Mouse (Mus musculus): Measurements from ENCODE around the gene Bcdin3d. TPM values are rescaled to one million over a fixed set of nuclear protein-coding genes. Genes with fewer than 3 reads are reported as not detected.

The Bcdin3d gene
- polyA plus RNA-seq (2014; fragmentation: Nextera tagmentation; extraction: Ambion mirVana) = 17.6 and 18.1 TPM in 2 replicates

GRCm38 (mm10) chr15:99474576-99474926 lies at the start of gene Bcdin3d:
TSS of gene Bcdin3d (minus strand) at chr15:99474730.
- ATAC-seq (ENCODE audit: insufficient read depth, low FRiP score, low TSS enrichment) = peak; percentile 90
- Histone ChIP-seq H3K36me3 (ENCODE audit: control insufficient read depth, insufficient read depth, low read length) (no peaks in the 10 kb centered on the region), H3K27me3 (ENCODE audit: control insufficient read depth, insufficient read depth, low read length) (no peaks in the 10 kb centered on the region), H3K4me3 (ENCODE audit: low read depth, low read length) (peak within 1 kb of the TSS; percentile 71), H3K4me2 (ENCODE audit: low read depth) (peak within 1 kb of the TSS; percentile 68), H3K27ac (ENCODE audit: low read depth, low read length) (peak within 1 kb of the TSS; percentile 67), H3K9me3 (ENCODE audit: control insufficient read depth, low read length) (no peaks in the 10 kb centered on the region), H3K4me1 (ENCODE audit: control insufficient read depth, insufficient read depth, low read length) (0 out of 2 replicates have a peak, but pooled peaks cover 2% of the 10 kb centered on the region), H3K9ac (ENCODE audit: low read length) (peak within 1 kb of the TSS; percentile 77)
- DNase-seq (ENCODE audit: low spot score) = peak; percentile 95
- WGBS = under 1% methylated on average over 26 of the region's 26 CpGs

GRCm38 (mm10) chr15:99520306-99520705 lies 45.8 kb upstream of the Bcdin3d start:
- H3K9ac ChIP-seq (ENCODE audit: low read length) = no peak overlapping the region
- H3K9me3 ChIP-seq (ENCODE audit: control insufficient read depth, low read length) = no peaks in the 10 kb centered on the region
- H3K36me3 ChIP-seq (ENCODE audit: control insufficient read depth, insufficient read depth, low read length) = no peaks in the 10 kb centered on the region
- no peaks in the 10 kb centered on the region for H3K27me3 ChIP-seq (ENCODE audit: control insufficient read depth, insufficient read depth, low read length)
- no peak overlapping the region for H3K27ac ChIP-seq (ENCODE audit: low read depth, low read length)
- ATAC-seq (ENCODE audit: insufficient read depth, low FRiP score, low TSS enrichment) (no peak), DNase-seq (ENCODE audit: low spot score) (no peak)
- H3K4me2 ChIP-seq (ENCODE audit: low read depth) = no peak overlapping the region
- H3K4me1 ChIP-seq (ENCODE audit: control insufficient read depth, insufficient read depth, low read length) = no peaks in the 10 kb centered on the region
- no peak overlapping the region for H3K4me3 ChIP-seq (ENCODE audit: low read depth, low read length)
- 85% methylated on average over 7 of the region's 7 CpGs for WGBS

- WGBS = 88% methylated on average over 9 of the region's 9 CpGs
- H3K9me3 ChIP-seq (ENCODE audit: control insufficient read depth, low read length) = no peaks in the 10 kb centered on the region
- no peak overlapping the region for H3K9ac ChIP-seq (ENCODE audit: low read length)
- no peak overlapping the region for H3K4me2 ChIP-seq (ENCODE audit: low read depth)
- H3K36me3 ChIP-seq (ENCODE audit: control insufficient read depth, insufficient read depth, low read length) = no peaks in the 10 kb centered on the region
- H3K27me3 ChIP-seq (ENCODE audit: control insufficient read depth, insufficient read depth, low read length) = no peaks in the 10 kb centered on the region
- H3K4me3 ChIP-seq (ENCODE audit: low read depth, low read length) = no peak overlapping the region
- H3K27ac ChIP-seq (ENCODE audit: low read depth, low read length) = no peak overlapping the region
- H3K4me1 ChIP-seq (ENCODE audit: control insufficient read depth, insufficient read depth, low read length) = no peaks in the 10 kb centered on the region
- DNase-seq (ENCODE audit: low spot score) = no peak
- ATAC-seq (ENCODE audit: insufficient read depth, low FRiP score, low TSS enrichment) = no peak
These were observed 45.1 kb upstream of the Bcdin3d start for GRCm38 (mm10) chr15:99519626-99520025.

- WGBS = 62% methylated on average over 7 of the region's 7 CpGs
- H3K4me2 ChIP-seq (ENCODE audit: low read depth) = no peak overlapping the region
- ATAC-seq (ENCODE audit: insufficient read depth, low FRiP score, low TSS enrichment) (no peak), DNase-seq (ENCODE audit: low spot score) (no peak)
- H3K27ac ChIP-seq (ENCODE audit: low read depth, low read length) = no peak overlapping the region
- no peaks in the 10 kb centered on the region for H3K4me1 ChIP-seq (ENCODE audit: control insufficient read depth, insufficient read depth, low read length)
- no peak overlapping the region for H3K4me3 ChIP-seq (ENCODE audit: low read depth, low read length)
- H3K27me3 ChIP-seq (ENCODE audit: control insufficient read depth, insufficient read depth, low read length) = no peaks in the 10 kb centered on the region
- no peaks in the 10 kb centered on the region for H3K36me3 ChIP-seq (ENCODE audit: control insufficient read depth, insufficient read depth, low read length)
- no peaks in the 10 kb centered on the region for H3K9me3 ChIP-seq (ENCODE audit: control insufficient read depth, low read length)
- H3K9ac ChIP-seq (ENCODE audit: low read length) = no peak overlapping the region
These were observed 43.2 kb upstream of the Bcdin3d start for GRCm38 (mm10) chr15:99517715-99518114.

GRCm38 (mm10) chr15:99516715-99517114 lies 42.2 kb upstream of the Bcdin3d start:
- Histone ChIP-seq H3K27ac (ENCODE audit: low read depth, low read length) (no peak overlapping the region), H3K9me3 (ENCODE audit: control insufficient read depth, low read length) (no peaks in the 10 kb centered on the region), H3K9ac (ENCODE audit: low read length) (no peak overlapping the region), H3K4me3 (ENCODE audit: low read depth, low read length) (no peak overlapping the region), H3K36me3 (ENCODE audit: control insufficient read depth, insufficient read depth, low read length) (no peaks in the 10 kb centered on the region), H3K27me3 (ENCODE audit: control insufficient read depth, insufficient read depth, low read length) (no peaks in the 10 kb centered on the region), H3K4me2 (ENCODE audit: low read depth) (no peak overlapping the region), H3K4me1 (ENCODE audit: control insufficient read depth, insufficient read depth, low read length) (no peaks in the 10 kb centered on the region)
- DNase-seq (ENCODE audit: low spot score) = no peak
- ATAC-seq (ENCODE audit: insufficient read depth, low FRiP score, low TSS enrichment) = no peak
- WGBS = 52% methylated on average over 8 of the region's 8 CpGs

- ATAC-seq (ENCODE audit: insufficient read depth, low FRiP score, low TSS enrichment) = no peak
- Histone ChIP-seq H3K9me3 (ENCODE audit: control insufficient read depth, low read length) (no peaks in the 10 kb centered on the region), H3K4me1 (ENCODE audit: control insufficient read depth, insufficient read depth, low read length) (no peaks in the 10 kb centered on the region), H3K36me3 (ENCODE audit: control insufficient read depth, insufficient read depth, low read length) (no peaks in the 10 kb centered on the region), H3K4me2 (ENCODE audit: low read depth) (no peak overlapping the region), H3K4me3 (ENCODE audit: low read depth, low read length) (no peak overlapping the region), H3K9ac (ENCODE audit: low read length) (no peak overlapping the region), H3K27me3 (ENCODE audit: control insufficient read depth, insufficient read depth, low read length) (no peaks in the 10 kb centered on the region), H3K27ac (ENCODE audit: low read depth, low read length) (no peak overlapping the region)
- DNase-seq (ENCODE audit: low spot score) = no peak
- WGBS = 85% methylated on average over 15 of the region's 15 CpGs
These were observed 37.4 kb upstream of the Bcdin3d start for GRCm38 (mm10) chr15:99511797-99512525.

GRCm38 (mm10) chr15:99510621-99511020 lies 36.1 kb upstream of the Bcdin3d start:
- H3K9me3 ChIP-seq (ENCODE audit: control insufficient read depth, low read length) = no peaks in the 10 kb centered on the region
- WGBS = 83% methylated on average over 3 of the region's 3 CpGs
- no peak overlapping the region for H3K4me3 ChIP-seq (ENCODE audit: low read depth, low read length)
- no peaks in the 10 kb centered on the region for H3K27me3 ChIP-seq (ENCODE audit: control insufficient read depth, insufficient read depth, low read length)
- no peak overlapping the region for H3K27ac ChIP-seq (ENCODE audit: low read depth, low read length)
- H3K9ac ChIP-seq (ENCODE audit: low read length) = no peak overlapping the region
- ATAC-seq (ENCODE audit: insufficient read depth, low FRiP score, low TSS enrichment) = no peak
- no peaks in the 10 kb centered on the region for H3K36me3 ChIP-seq (ENCODE audit: control insufficient read depth, insufficient read depth, low read length)
- no peak for DNase-seq (ENCODE audit: low spot score)
- H3K4me2 ChIP-seq (ENCODE audit: low read depth) = no peak overlapping the region
- H3K4me1 ChIP-seq (ENCODE audit: control insufficient read depth, insufficient read depth, low read length) = no peaks in the 10 kb centered on the region

- Histone ChIP-seq H3K4me1 (ENCODE audit: control insufficient read depth, insufficient read depth, low read length) (peaks cover 3% of the 10 kb centered on the region; the same call in 1 of the 2 replicates), H3K36me3 (ENCODE audit: control insufficient read depth, insufficient read depth, low read length) (no peaks in the 10 kb centered on the region), H3K4me3 (ENCODE audit: low read depth, low read length) (no peak overlapping the region), H3K27me3 (ENCODE audit: control insufficient read depth, insufficient read depth, low read length) (no peaks in the 10 kb centered on the region), H3K4me2 (ENCODE audit: low read depth) (no peak overlapping the region), H3K9me3 (ENCODE audit: control insufficient read depth, low read length) (no peaks in the 10 kb centered on the region), H3K27ac (ENCODE audit: low read depth, low read length) (no peak overlapping the region), H3K9ac (ENCODE audit: low read length) (no peak overlapping the region)
- 91% methylated on average over 7 of the region's 7 CpGs for WGBS
- ATAC-seq (ENCODE audit: insufficient read depth, low FRiP score, low TSS enrichment) (no peak), DNase-seq (ENCODE audit: low spot score) (no peak)
These were observed 35.3 kb upstream of the Bcdin3d start for GRCm38 (mm10) chr15:99509840-99510239.
